In genomic region chr8:46504196-46504595, GRCm38 (mm10) we compare ENCODE assay signal across 27 mouse cellular contexts. TPM values are rescaled to one million over a fixed set of nuclear protein-coding genes. Genes with fewer than 3 reads are reported as not detected.
DNase-seq lines count a peak whose midpoint lies in the region; ATAC-seq and TF ChIP-seq lines count a peak whose summit lies in the region.
"Had no signal": no experiment of that assay in that cellular context is flagged by ENCODE, and none has a peak within 500 bp of the region (broad histone marks: within the 10 kb centered on the region; RNA-seq: fewer than 3 reads in every experiment).

No protein-coding gene starts in this region.

- H3K9ac ChIP-seq in liver, embryonic 11.5 days (ENCODE audit: low read depth, low read length): no peak overlapping the region
- no peak overlapping the region for H3K9ac ChIP-seq in liver, embryonic 12.5 days
- H3K9ac ChIP-seq in liver, embryonic 16.5 days (ENCODE audit: low read depth, low read length): no peak overlapping the region
- H3K9ac ChIP-seq: embryonic facial prominence, embryonic 12.5 days; heart, embryonic 12.5 days; hindbrain, embryonic 14.5 days; limb, embryonic 15.5 days; lung, embryonic 15.5 days; midbrain, embryonic 13.5 days; neural tube, embryonic 13.5 days; stomach, embryonic 15.5 days had no signal

- H3K4me3 ChIP-seq in kidney, adult 2 months (ENCODE audit: insufficient read depth, low read depth, low read length): no peak overlapping the region
- H3K4me3 ChIP-seq in liver, embryonic 11.5 days (ENCODE audit: low read depth, low read length): no peak overlapping the region
- no peak overlapping the region for H3K4me3 ChIP-seq in liver, embryonic 12.5 days
- H3K4me3 ChIP-seq in liver, embryonic 16.5 days (ENCODE audit: low read depth, low read length): no peak overlapping the region
- H3K4me3 ChIP-seq: embryonic facial prominence, embryonic 12.5 days; heart, embryonic 12.5 days; limb, embryonic 10.5 days; limb, embryonic 15.5 days; lung, embryonic 15.5 days; midbrain, embryonic 13.5 days; neural tube, embryonic 13.5 days; stomach, embryonic 15.5 days had no signal

- H3K27ac ChIP-seq in kidney, adult 2 months (ENCODE audit: insufficient read depth, low read depth, low read length): peak overlapping the region; percentile 21; the same call in 1 of the 2 replicates
- peak overlapping the region; percentile 29; the same call in 1 of the 2 replicates for H3K27ac ChIP-seq in liver, embryonic 11.5 days (ENCODE audit: low read depth, low read length)
- H3K27ac ChIP-seq in liver, embryonic 12.5 days: no peak overlapping the region
- peak overlapping the region; percentile 60 for H3K27ac ChIP-seq in liver, embryonic 16.5 days (ENCODE audit: low read length)
- H3K27ac ChIP-seq: embryonic facial prominence, embryonic 12.5 days; hindbrain, embryonic 14.5 days; limb, embryonic 10.5 days; limb, embryonic 15.5 days; lung, embryonic 15.5 days; midbrain, embryonic 13.5 days; neural tube, embryonic 13.5 days; stomach, embryonic 15.5 days had no signal

- TF ChIP-seq CTCF in kidney, adult 2 months (conservative IDR thresholded peaks at IDR 0.05; ENCODE audit: insufficient read depth, insufficient read length, low read depth, low read length): no peak

- no peak for ATAC-seq in liver, embryonic 11.5 days (replicated peaks; ENCODE audit: low FRiP score)
- no peak for ATAC-seq in liver, embryonic 12.5 days
- no peak for ATAC-seq in liver, embryonic 16.5 days (ENCODE audit: low read depth)
- ATAC-seq: CD4-positive, CD25-positive, alpha-beta regulatory T cell, adult 4 months; forebrain, embryonic 14.5 days; intestine, postnatal 0 days; midbrain, embryonic 13.5 days had no signal

- peaks cover 33% of the 10 kb centered on the region for H3K4me1 ChIP-seq in kidney, adult 2 months (ENCODE audit: control insufficient read depth, insufficient read depth, low read length)
- H3K4me1 ChIP-seq in liver, embryonic 11.5 days (replicated peaks; ENCODE audit: control insufficient read depth, insufficient read depth, low read length): peaks cover 30% of the 10 kb centered on the region
- peaks cover 48% of the 10 kb centered on the region for H3K4me1 ChIP-seq in liver, embryonic 12.5 days
- peaks cover 26% of the 10 kb centered on the region for H3K4me1 ChIP-seq in liver, embryonic 16.5 days (ENCODE audit: control insufficient read depth, low read depth, low read length)

- no peak for TF ChIP-seq POLR2A in kidney, adult 2 months (IDR thresholded peaks at IDR 0.05; ENCODE audit: low read depth, low read length)

- no peaks in the 10 kb centered on the region for H3K27me3 ChIP-seq in kidney, adult 2 months (replicated peaks; ENCODE audit: control insufficient read depth, insufficient read depth, low read length)
- no peaks in the 10 kb centered on the region for H3K27me3 ChIP-seq in liver, embryonic 11.5 days (replicated peaks; ENCODE audit: control insufficient read depth, insufficient read depth, low read length)
- H3K27me3 ChIP-seq in liver, embryonic 12.5 days (replicated peaks): no peaks in the 10 kb centered on the region
- no peaks in the 10 kb centered on the region for H3K27me3 ChIP-seq in liver, embryonic 16.5 days (ENCODE audit: control insufficient read depth, insufficient read depth, low read depth, low read length)
- H3K27me3 ChIP-seq: embryonic facial prominence, embryonic 12.5 days; heart, embryonic 12.5 days; limb, embryonic 15.5 days; midbrain, embryonic 13.5 days; neural tube, embryonic 13.5 days; stomach, embryonic 15.5 days had no signal

- WGBS in kidney, adult 2 months: 25% methylated on average over 3 of the region's 3 CpGs
- WGBS in liver, embryonic 11.5 days: 48% methylated on average over 3 of the region's 3 CpGs
- 50% methylated on average over 3 of the region's 3 CpGs for WGBS in liver, embryonic 12.5 days (ENCODE audit: insufficient replicate concordance)
- 53% methylated on average over 3 of the region's 3 CpGs for WGBS in liver, embryonic 16.5 days (ENCODE audit: insufficient replicate concordance)

- no peaks in the 10 kb centered on the region for H3K9me3 ChIP-seq in liver, embryonic 11.5 days (ENCODE audit: control insufficient read depth, low read length)
- no peaks in the 10 kb centered on the region for H3K9me3 ChIP-seq in liver, embryonic 12.5 days (replicated peaks)
- no peaks in the 10 kb centered on the region for H3K9me3 ChIP-seq in liver, embryonic 16.5 days (replicated peaks; ENCODE audit: control insufficient read depth, low read length)
- H3K9me3 ChIP-seq: embryonic facial prominence, embryonic 12.5 days; heart, embryonic 12.5 days; limb, embryonic 10.5 days; limb, embryonic 15.5 days; lung, embryonic 15.5 days; midbrain, embryonic 13.5 days; neural tube, embryonic 13.5 days; stomach, embryonic 15.5 days had no signal

- H3K36me3 ChIP-seq in kidney, adult 2 months (ENCODE audit: control insufficient read depth, insufficient read depth, low read length): no peaks in the 10 kb centered on the region; the same call in 1 of the 2 replicates
- peaks cover 6% of the 10 kb centered on the region; the same call in 1 of the 2 replicates for H3K36me3 ChIP-seq in liver, embryonic 11.5 days (ENCODE audit: control insufficient read depth, insufficient read depth, low read length)
- peaks cover 43% of the 10 kb centered on the region for H3K36me3 ChIP-seq in liver, embryonic 12.5 days
- H3K36me3 ChIP-seq in liver, embryonic 16.5 days (ENCODE audit: control insufficient read depth, insufficient read depth): peaks cover 25% of the 10 kb centered on the region
- H3K36me3 ChIP-seq: embryonic facial prominence, embryonic 12.5 days; limb, embryonic 10.5 days; lung, embryonic 15.5 days; midbrain, embryonic 13.5 days; stomach, embryonic 15.5 days had no signal

- no peak overlapping the region for H3K4me2 ChIP-seq in liver, embryonic 11.5 days
- H3K4me2 ChIP-seq in liver, embryonic 12.5 days: no peak overlapping the region
- H3K4me2 ChIP-seq in liver, embryonic 16.5 days (ENCODE audit: low read depth, low read length): no peak overlapping the region
- H3K4me2 ChIP-seq: embryonic facial prominence, embryonic 12.5 days; heart, embryonic 12.5 days; hindbrain, embryonic 14.5 days; limb, embryonic 15.5 days; lung, embryonic 15.5 days; midbrain, embryonic 13.5 days; neural tube, embryonic 13.5 days; stomach, embryonic 15.5 days had no signal

- peak; percentile 62 for DNase-seq in kidney, adult 2 months
- no peak for DNase-seq in kidney, postnatal 4 days
- DNase-seq in liver, embryonic 11.5 days (ENCODE audit: low spot score): no peak
- no peak for DNase-seq in spleen, postnatal 4 days (ENCODE audit: low spot score in 2 of 2)
- no peak for DNase-seq in retina, postnatal 1 day
- DNase-seq: adrenal gland, postnatal 25 days; cerebellum, adult 2 months; cerebellum, postnatal 25 days; gastrocnemius, postnatal 25 days; heart, adult 18-20 months; layer of hippocampus, adult 9-11 months; lung, postnatal 36 days; right cerebral cortex, postnatal 14 days had no signal

RNA-seq across cellular contexts. Expression of gene Acsl1, which starts 33.4 kb away (rescaled TPM):
- 206 and 212 TPM in 2 replicates for polyA plus RNA-seq in kidney, adult 2 months (2012; rRNA removed)
- 47.3 and 50.7 TPM in 2 replicates for polyA plus RNA-seq in liver, embryonic 11.5 days (2014; fragmentation: Nextera tagmentation; extraction: Ambion mirVana)
- 42.5 and 44.1 TPM in 2 replicates for polyA plus RNA-seq in liver, embryonic 12.5 days (2016; fragmentation: Nextera tagmentation; extraction: Ambion mirVana)
- polyA plus RNA-seq in liver, embryonic 16.5 days (2015; fragmentation: Nextera tagmentation; extraction: Ambion mirVana): 139 and 168 TPM in 2 replicates

RNA-seq across cellular contexts. Expression of gene Cenpu, which starts 47.6 kb away (rescaled TPM):
- 0.33 and 0.67 TPM in 2 replicates for polyA plus RNA-seq in kidney, adult 2 months (2012; rRNA removed)
- polyA plus RNA-seq in liver, embryonic 11.5 days (2014; fragmentation: Nextera tagmentation; extraction: Ambion mirVana): 22.0 and 29.8 TPM in 2 replicates
- polyA plus RNA-seq in liver, embryonic 12.5 days (2016; fragmentation: Nextera tagmentation; extraction: Ambion mirVana): 20.7 and 22.2 TPM in 2 replicates
- 12.3 and 14.1 TPM in 2 replicates for polyA plus RNA-seq in liver, embryonic 16.5 days (2015; fragmentation: Nextera tagmentation; extraction: Ambion mirVana)
